Mouse (Mus musculus) lung, embryonic 16.5 days (tissue): ENCODE measurements around the gene Ccsap. TPM values are rescaled to one million over a fixed set of nuclear protein-coding genes. Genes with fewer than 3 reads are reported as not detected.

Source experiments
- ATAC-seq: fragments of 200-750 bp; cut with Nextera tagmentation; 2 replicates; pipeline ENCODE4 v1.8.0; 2017; ENCODE audit warnings: low read depth, mild to moderate bottlenecking, moderate library complexity
- H3K27ac ChIP-seq: fragments of 300-500 bp; sonication (generic); 2 replicates; pipeline ENCODE4 v1.5.1; 2014; ENCODE audit warnings: mild to moderate bottlenecking, control low read depth, low read length
- H3K27me3 ChIP-seq: fragments of 300-500 bp; sonication (generic); 2 replicates; pipeline ENCODE4 v1.6.1; 2014; ENCODE audit warnings: low read depth, low read length, mixed read lengths; ENCODE audit not compliant: control insufficient read depth, insufficient read depth
- H3K36me3 ChIP-seq: fragments of 300-500 bp; sonication (generic); 2 replicates; pipeline ENCODE4 v1.6.1; 2014; ENCODE audit warnings: low read length; ENCODE audit not compliant: control insufficient read depth, insufficient read depth
- H3K4me1 ChIP-seq: fragments of 300-500 bp; sonication (generic); replicated peaks from 2 replicates; pipeline ENCODE4 v1.6.1; 2014; ENCODE audit warnings: low read length, mixed read lengths; ENCODE audit not compliant: control insufficient read depth, insufficient read depth
- H3K4me2 ChIP-seq: fragments of 300-500 bp; sonication (generic); 2 replicates; pipeline ENCODE4 v1.6.1; 2014; ENCODE audit warnings: low read depth, low read length, control low read depth
- H3K4me3 ChIP-seq: fragments of 300-500 bp; sonication (generic); 2 replicates; pipeline ENCODE4 v1.5.1; 2014; ENCODE audit warnings: mild to moderate bottlenecking, low read length, control low read depth
- H3K9ac ChIP-seq: fragments of 300-500 bp; sonication (generic); 2 replicates; pipeline ENCODE4 v1.6.1; 2014; ENCODE audit warnings: low read length, control low read depth
- H3K9me3 ChIP-seq: fragments of 300-500 bp; sonication (generic); 2 replicates; pipeline ENCODE4 v1.6.1; 2016; ENCODE audit warnings: low read length; ENCODE audit not compliant: control insufficient read depth
- WGBS: fragments of 180-500 bp; shearing (Covaris S2); extraction: QIAGEN DNeasy Blood & Tissue Kit; methylation state at CpG from one replicate; pipeline ENCODE4 v1.1.7; 2014; 5-methylcytosine and 5-hydroxymethylcytosine counted together
- polyA plus RNA-seq: library from polyadenylated mRNA; unstranded; fragments of >200 nt; fragmentation: Nextera tagmentation; extraction: Ambion mirVana; gene quantifications from 2 replicates; pipeline ENCODE4 v1.2.1, GENCODE M21; 2015

Ccsap gene
- polyA plus RNA-seq, 1 experiment from 2014 or later, result 4.4 TPM

GRCm38 (mm10) chr8:123846509-123846908 lies 13.5 kb downstream of the Ccsap start:
- no peak overlapping the region for H3K27ac ChIP-seq
- H3K9ac ChIP-seq, result no peak overlapping the region
- H3K4me2 ChIP-seq, result no peak overlapping the region
- H3K36me3 ChIP-seq, result no peaks in the 10 kb centered on the region
- no peaks in the 10 kb centered on the region for H3K9me3 ChIP-seq
- ATAC-seq, result no peak
- no peaks in the 10 kb centered on the region for H3K27me3 ChIP-seq
- no peak overlapping the region for H3K4me3 ChIP-seq
- no peaks in the 10 kb centered on the region for H3K4me1 ChIP-seq
- 85% methylated on average over 12 of the region's 12 CpGs for WGBS

DNA sequence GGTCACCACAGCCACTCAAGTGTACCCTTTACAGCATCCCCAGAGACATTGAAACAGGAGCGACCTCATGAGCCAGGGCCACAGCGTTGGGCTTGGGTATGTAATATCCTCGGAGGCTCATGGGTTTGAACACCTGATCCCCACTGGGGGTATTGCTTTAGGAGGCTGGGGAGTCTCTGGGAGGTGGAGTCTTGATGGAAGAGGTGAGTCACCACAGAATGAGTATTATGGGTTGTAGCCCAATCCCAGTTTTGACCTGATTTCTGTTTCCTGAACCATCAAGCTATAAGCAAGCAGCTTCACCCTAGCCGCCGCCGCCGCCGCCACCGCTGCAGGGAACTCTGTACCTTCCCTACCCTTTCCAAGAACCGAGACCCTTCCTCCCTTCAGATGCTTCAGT lies 14.0 kb downstream of the Ccsap start:
- WGBS, result 88% methylated on average over 10 of the region's 10 CpGs
- H3K4me2 ChIP-seq, result no peak overlapping the region
- no peaks in the 10 kb centered on the region for H3K36me3 ChIP-seq
- no peaks in the 10 kb centered on the region for H3K9me3 ChIP-seq
- no peak overlapping the region for H3K27ac ChIP-seq
- ATAC-seq, result no peak
- no peak overlapping the region for H3K9ac ChIP-seq
- no peaks in the 10 kb centered on the region for H3K27me3 ChIP-seq
- no peaks in the 10 kb centered on the region for H3K4me1 ChIP-seq
- no peak overlapping the region for H3K4me3 ChIP-seq

DNA sequence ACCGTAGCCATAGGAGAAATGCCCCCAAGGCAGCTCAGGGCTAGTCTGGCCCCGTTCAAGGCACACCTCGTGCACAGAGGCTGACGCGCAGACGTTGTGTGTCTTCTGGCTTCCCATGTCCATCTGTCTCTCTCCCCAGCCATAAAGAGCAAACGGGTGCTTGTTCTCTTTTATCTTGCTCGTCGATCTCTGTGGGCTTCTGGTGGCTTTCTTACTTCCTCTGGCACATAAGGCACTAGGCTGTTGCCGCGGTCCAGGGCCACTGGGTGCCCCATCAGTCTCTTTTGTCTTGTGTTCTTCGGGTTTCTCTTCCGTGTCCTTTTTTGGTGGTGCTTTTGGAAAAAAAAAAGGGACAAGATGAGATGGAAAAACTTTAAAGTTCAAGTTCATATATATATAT lies 14.9 kb downstream of the Ccsap start:
- no peak overlapping the region for H3K4me3 ChIP-seq
- no peak overlapping the region for H3K27ac ChIP-seq
- no peak overlapping the region for H3K4me2 ChIP-seq
- no peak for ATAC-seq
- no peak overlapping the region for H3K9ac ChIP-seq
- H3K27me3 ChIP-seq, result no peaks in the 10 kb centered on the region
- no peaks in the 10 kb centered on the region for H3K9me3 ChIP-seq
- 79% methylated on average over 13 of the region's 13 CpGs for WGBS
- no peaks in the 10 kb centered on the region for H3K36me3 ChIP-seq
- H3K4me1 ChIP-seq, result no peaks in the 10 kb centered on the region

DNA sequence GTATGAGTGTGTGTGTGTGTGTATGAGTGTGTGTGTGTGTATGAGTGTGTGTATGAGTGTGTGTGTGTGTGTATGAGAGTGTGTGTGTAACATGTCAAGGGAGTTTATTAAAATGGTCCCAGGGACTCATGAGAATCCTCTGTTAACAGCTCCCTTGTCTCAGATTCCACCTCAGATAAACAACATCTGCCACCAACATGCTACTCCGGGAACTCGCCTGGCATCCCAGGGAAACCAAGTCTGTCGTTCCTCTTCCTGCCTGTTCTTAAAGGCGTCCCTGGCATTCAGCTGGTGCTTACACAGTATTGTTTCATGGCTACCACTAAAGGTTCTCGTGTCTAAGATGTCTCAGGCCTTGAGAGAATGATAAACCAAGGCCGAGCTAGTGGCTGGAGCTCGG lies 15.7 kb downstream of the Ccsap start:
- no peak overlapping the region for H3K4me3 ChIP-seq
- no peak overlapping the region for H3K27ac ChIP-seq
- H3K27me3 ChIP-seq, result no peaks in the 10 kb centered on the region
- no peaks in the 10 kb centered on the region for H3K36me3 ChIP-seq
- no peak overlapping the region for H3K9ac ChIP-seq
- no peaks in the 10 kb centered on the region for H3K9me3 ChIP-seq
- 73% methylated on average over 7 of the region's 7 CpGs for WGBS
- no peaks in the 10 kb centered on the region for H3K4me1 ChIP-seq
- ATAC-seq, result no peak
- no peak overlapping the region for H3K4me2 ChIP-seq

DNA sequence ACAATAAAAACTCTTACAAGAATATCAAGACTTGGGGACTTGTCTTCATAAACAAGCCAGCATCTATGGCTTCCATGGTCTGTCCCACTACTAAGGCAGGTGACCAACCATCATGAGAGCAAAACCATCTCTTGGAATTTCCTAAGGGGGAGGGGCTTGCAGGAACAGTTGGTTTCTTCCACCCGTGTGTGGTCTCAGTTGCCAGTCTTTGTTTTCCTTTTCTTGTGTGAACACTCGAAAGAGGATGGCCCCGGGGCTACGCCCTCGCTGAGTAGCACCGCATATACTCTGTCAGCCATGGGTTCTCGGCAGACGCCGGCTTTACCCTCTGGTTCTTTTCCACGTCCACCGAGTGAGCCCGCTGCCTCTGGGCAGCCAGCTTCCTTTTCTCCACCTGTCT lies 17.9 kb downstream of the Ccsap start:
- no peaks in the 10 kb centered on the region for H3K9me3 ChIP-seq
- H3K4me2 ChIP-seq, result no peak overlapping the region
- no peaks in the 10 kb centered on the region for H3K36me3 ChIP-seq
- no peak overlapping the region for H3K9ac ChIP-seq
- WGBS, result 83% methylated on average over 12 of the region's 12 CpGs
- no peak overlapping the region for H3K4me3 ChIP-seq
- no peaks in the 10 kb centered on the region for H3K27me3 ChIP-seq
- H3K4me1 ChIP-seq, result no peaks in the 10 kb centered on the region
- ATAC-seq, result no peak
- H3K27ac ChIP-seq, result no peak overlapping the region

DNA sequence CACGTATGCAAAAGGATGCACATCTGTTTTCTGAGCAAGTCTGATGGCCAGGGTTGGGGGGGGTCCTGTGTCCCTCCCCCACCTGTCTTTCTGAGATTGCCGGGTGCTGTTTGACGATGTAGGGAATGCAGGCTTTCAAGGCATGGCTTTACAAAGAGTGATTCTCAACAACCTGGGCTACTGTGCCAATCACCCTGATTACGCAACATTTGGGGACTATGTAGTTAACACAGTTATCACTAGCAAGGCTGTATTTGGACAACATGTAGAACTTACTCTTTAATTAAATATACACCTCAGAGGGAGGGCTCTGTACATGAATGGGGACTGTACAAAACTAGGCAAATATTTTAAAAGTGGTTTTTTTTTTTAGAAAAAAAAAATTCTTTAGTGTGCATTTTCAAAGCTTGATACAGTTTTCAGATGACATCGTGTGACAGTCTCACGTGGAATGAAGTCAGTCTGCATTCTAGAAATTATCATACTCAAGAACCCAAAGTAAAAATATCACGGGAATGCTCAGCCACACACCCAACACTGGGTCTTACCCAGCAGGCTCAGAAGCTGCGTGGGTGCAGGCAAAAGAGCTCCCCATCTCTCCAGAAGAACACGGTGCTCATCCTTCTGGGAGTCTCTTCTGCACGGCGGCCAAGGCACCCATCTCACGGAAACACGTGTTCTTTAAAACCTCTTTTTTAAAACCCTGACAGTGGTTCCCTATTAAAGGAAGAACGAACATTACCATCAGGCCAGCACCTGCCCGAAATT lies 19.2 kb downstream of the Ccsap start:
- Histone ChIP-seq H3K27ac (no peak overlapping the region), H3K9ac (no peak overlapping the region), H3K4me2 (no peak overlapping the region), H3K4me3 (no peak overlapping the region), H3K9me3 (no peaks in the 10 kb centered on the region), H3K27me3 (no peaks in the 10 kb centered on the region), H3K4me1 (no peaks in the 10 kb centered on the region), H3K36me3 (no peaks in the 10 kb centered on the region)
- WGBS, result 85% methylated on average over 15 of the region's 15 CpGs
- ATAC-seq, result no peak

GRCm38 (mm10) chr8:123838496-123838895 lies 21.5 kb downstream of the Ccsap start:
- H3K9me3 ChIP-seq, result no peaks in the 10 kb centered on the region
- no peak for ATAC-seq
- H3K27me3 ChIP-seq, result no peaks in the 10 kb centered on the region
- H3K36me3 ChIP-seq, result peaks cover 11% of the 10 kb centered on the region
- WGBS, result 67% methylated on average over 9 of the region's 9 CpGs
- no peak overlapping the region for H3K27ac ChIP-seq
- H3K9ac ChIP-seq, result no peak overlapping the region
- H3K4me3 ChIP-seq, result no peak overlapping the region
- no peak overlapping the region for H3K4me2 ChIP-seq
- H3K4me1 ChIP-seq, result no peaks in the 10 kb centered on the region

DNA sequence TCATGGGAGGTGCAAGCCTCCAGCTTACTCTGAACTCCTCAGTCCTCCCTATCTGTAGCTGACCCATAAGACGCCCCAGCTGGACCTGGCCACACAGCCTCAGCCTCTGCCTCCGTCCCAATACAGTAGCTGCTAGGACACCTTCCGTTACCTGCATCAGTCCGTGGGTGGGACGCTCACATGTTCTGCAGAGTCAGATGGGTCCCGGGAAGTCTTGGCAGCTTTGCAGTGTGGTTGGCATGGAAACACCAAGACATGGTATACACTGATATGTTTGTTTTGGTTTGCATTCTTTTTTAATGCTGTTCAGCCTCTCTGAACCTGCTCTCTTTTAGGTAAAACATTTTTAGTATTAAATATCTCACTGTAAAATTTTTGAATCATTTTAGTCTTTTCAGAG lies 23.7 kb downstream of the Ccsap start:
- H3K36me3 ChIP-seq, result peaks cover 22% of the 10 kb centered on the region

DNA sequence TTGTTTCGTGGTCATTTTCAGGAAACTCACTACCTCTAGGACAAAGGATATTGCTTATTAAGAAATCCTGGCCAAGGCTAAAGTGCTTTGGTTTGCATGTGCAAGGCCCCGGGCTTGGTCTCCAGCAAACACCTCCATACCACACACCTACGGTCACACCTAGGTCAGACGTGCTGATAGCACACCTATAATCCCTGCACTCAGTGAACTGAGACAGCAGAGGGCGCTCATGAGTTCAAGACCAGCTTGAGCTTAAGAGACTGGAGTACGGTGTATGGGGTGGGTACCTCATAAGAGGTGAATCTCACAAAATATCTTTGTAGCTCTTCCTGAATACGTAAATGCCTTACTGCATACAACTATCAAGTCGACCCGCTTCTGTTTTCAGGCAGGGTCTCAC lies 24.6 kb downstream of the Ccsap start:
- ATAC-seq, result no peak
- Histone ChIP-seq H3K27me3 (no peaks in the 10 kb centered on the region), H3K9me3 (no peaks in the 10 kb centered on the region), H3K4me2 (no peak overlapping the region), H3K36me3 (peaks cover 22% of the 10 kb centered on the region), H3K4me3 (no peak overlapping the region), H3K4me1 (no peaks in the 10 kb centered on the region), H3K27ac (no peak overlapping the region), H3K9ac (no peak overlapping the region)
- 54% methylated on average over 9 of the region's 9 CpGs for whole genome bisulfite sequencing

More for the DNA sequence above, 23.7 kb downstream of the Ccsap start:
- H3K4me2 ChIP-seq, result no peak overlapping the region
- no peak for ATAC-seq
- no peaks in the 10 kb centered on the region for H3K4me1 ChIP-seq
- no peaks in the 10 kb centered on the region for H3K27me3 ChIP-seq
- H3K27ac ChIP-seq, result no peak overlapping the region
- 86% methylated on average over 6 of the region's 6 CpGs for WGBS
- H3K9ac ChIP-seq, result no peak overlapping the region
- no peak overlapping the region for H3K4me3 ChIP-seq
- H3K9me3 ChIP-seq, result no peaks in the 10 kb centered on the region

DNA sequence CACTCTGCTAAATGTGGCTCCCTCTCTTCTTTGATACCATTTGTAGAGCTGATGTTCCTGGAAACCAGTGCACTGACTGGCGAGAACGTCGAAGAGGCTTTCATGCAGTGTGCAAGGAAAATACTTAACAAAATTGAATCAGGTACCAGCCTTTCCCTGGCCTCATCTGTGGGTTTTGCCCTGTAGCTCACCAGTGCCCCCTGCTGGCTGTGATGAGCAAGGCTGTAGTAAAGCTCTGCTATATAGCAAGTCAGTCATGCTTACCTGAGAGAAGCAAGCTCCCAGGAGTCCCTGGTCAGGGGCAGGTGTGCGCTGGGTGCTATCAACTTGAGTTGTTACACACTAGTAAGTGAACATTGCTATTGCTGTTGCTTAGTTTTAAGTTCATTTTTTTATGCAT lies 27.3 kb downstream of the Ccsap start:
- 95% methylated on average over 4 of the region's 4 CpGs for WGBS
- Histone ChIP-seq H3K36me3 (peaks cover 26% of the 10 kb centered on the region), H3K27me3 (no peaks in the 10 kb centered on the region), H3K9ac (no peak overlapping the region), H3K4me3 (no peak overlapping the region), H3K4me1 (no peaks in the 10 kb centered on the region), H3K4me2 (no peak overlapping the region), H3K9me3 (no peaks in the 10 kb centered on the region), H3K27ac (no peak overlapping the region)
- no peak for ATAC-seq
